Mouse (Mus musculus) stomach, postnatal 0 days (tissue): ENCODE measurements at regions not wholly inside any gene's neighbourhood (a gene's known extent, or its start where the extent isn't known, plus 50 kb on each side); places are given as distances from the start of the nearest gene placed in this dataset.

Source experiments
- ATAC-seq: fragments of 200-750 bp; cut with Nextera tagmentation; 2 replicates; pipeline ENCODE4 v1.8.0; 2017; ENCODE audit not compliant: low FRiP score, low TSS enrichment
- DNase-seq: peaks from one replicate; pipeline ENCODE4 v3.0.0-alpha.2; 2016; ENCODE audit warnings: low spot score
- H3K27ac ChIP-seq: fragments of 300-500 bp; sonication (generic); replicated peaks from 2 replicates; pipeline ENCODE4 v1.5.1; 2014; ENCODE audit warnings: mild to moderate bottlenecking, control low read depth
- H3K27me3 ChIP-seq: fragments of 300-500 bp; sonication (generic); 2 replicates; pipeline ENCODE4 v1.6.1; 2014; ENCODE audit warnings: low read length; ENCODE audit not compliant: control insufficient read depth, insufficient read depth
- H3K36me3 ChIP-seq: fragments of 300-500 bp; sonication (generic); 2 replicates; pipeline ENCODE4 v1.6.1; 2014; ENCODE audit warnings: low read length, mixed read lengths; ENCODE audit not compliant: control insufficient read depth, insufficient read depth
- H3K4me1 ChIP-seq: fragments of 300-500 bp; sonication (generic); replicated peaks from 2 replicates; pipeline ENCODE4 v1.6.1; 2014; ENCODE audit warnings: antibody characterized with exemption; ENCODE audit not compliant: control insufficient read depth, insufficient read depth
- H3K4me2 ChIP-seq: fragments of 300-500 bp; sonication (generic); replicated peaks from 2 replicates; pipeline ENCODE4 v1.6.1; 2014; ENCODE audit warnings: low read depth, mild to moderate bottlenecking, control low read depth, moderate library complexity
- H3K4me3 ChIP-seq: fragments of 300-500 bp; sonication (generic); 2 replicates; pipeline ENCODE4 v1.5.1; 2014; ENCODE audit warnings: low read depth, low read length, control low read depth
- H3K9ac ChIP-seq: fragments of 300-500 bp; sonication (generic); 2 replicates; pipeline ENCODE4 v1.6.1; 2014; ENCODE audit warnings: mild to moderate bottlenecking, low read length, control low read depth, mixed read lengths
- H3K9me3 ChIP-seq: fragments of 300-500 bp; sonication (generic); 2 replicates; pipeline ENCODE4 v1.6.1; 2016; ENCODE audit warnings: low read length; ENCODE audit not compliant: control insufficient read depth
- CTCF ChIP-seq: IDR thresholded peaks from 2 replicates; pipeline ENCODE4 v1.5.1; 2016; ENCODE audit warnings: antibody characterized with exemption, low read depth, mild to moderate bottlenecking, moderate library complexity
- EP300 ChIP-seq: optimal IDR thresholded peaks from 2 replicates; pipeline ENCODE3; 2016; ENCODE audit warnings: antibody characterized with exemption
- WGBS: fragments of 180-500 bp; shearing (Covaris S2); extraction: QIAGEN DNeasy Blood & Tissue Kit; methylation state at CpG from one replicate; pipeline ENCODE4 v1.1.7; 2014; 5-methylcytosine and 5-hydroxymethylcytosine counted together

- no peak for TF ChIP-seq CTCF
- TF ChIP-seq EP300, result no peak
- Histone ChIP-seq H3K9ac (no peak overlapping the region), H3K36me3 (no peaks in the 10 kb centered on the region), H3K27ac (no peak overlapping the region), H3K4me2 (no peak overlapping the region), H3K27me3 (no peaks in the 10 kb centered on the region), H3K4me1 (no peaks in the 10 kb centered on the region), H3K9me3 (no peaks in the 10 kb centered on the region), H3K4me3 (no peak overlapping the region)
- no peak for DNase-seq
- no peak for ATAC-seq
- 76% methylated on average over 5 of the region's 5 CpGs for WGBS
Measured at GRCm38 (mm10) chr5:132979013-132979412, 435.9 kb upstream of the Auts2 start.

GRCm38 (mm10) chr5:132975303-132975932 is 432.3 kb upstream of the Auts2 start:
- H3K4me1 ChIP-seq, result no peaks in the 10 kb centered on the region
- WGBS, result 77% methylated on average over 4 of the region's 4 CpGs
- no peak for ATAC-seq

GRCm38 (mm10) chr5:132974876-132975275 is 431.7 kb upstream of the Auts2 start:
- Histone ChIP-seq H3K4me1 (no peaks in the 10 kb centered on the region), H3K27ac (no peak overlapping the region), H3K9me3 (no peaks in the 10 kb centered on the region), H3K9ac (no peak overlapping the region), H3K4me3 (no peak overlapping the region), H3K27me3 (no peaks in the 10 kb centered on the region), H3K36me3 (no peaks in the 10 kb centered on the region), H3K4me2 (no peak overlapping the region)
- ATAC-seq (no peak), DNase-seq (no peak)
- WGBS, result 31% methylated on average over 3 of the region's 3 CpGs
- TF ChIP-seq EP300, result no peak
- no peak for TF ChIP-seq CTCF

More at GRCm38 (mm10) chr5:132975303-132975932, 432.3 kb upstream of the Auts2 start:
- TF ChIP-seq EP300 (no peak), CTCF (no peak)
- no peak overlapping the region for H3K9ac ChIP-seq
- no peak overlapping the region for H3K4me2 ChIP-seq
- no peaks in the 10 kb centered on the region for H3K9me3 ChIP-seq
- no peak for DNase-seq
- no peaks in the 10 kb centered on the region for H3K36me3 ChIP-seq
- no peaks in the 10 kb centered on the region for H3K27me3 ChIP-seq
- H3K27ac ChIP-seq, result no peak overlapping the region
- H3K4me3 ChIP-seq, result no peak overlapping the region

- DNase-seq, result no peak
- WGBS, result 71% methylated on average over 7 of the region's 7 CpGs
Measured at GRCm38 (mm10) chr5:132971046-132971445, 427.9 kb upstream of the Auts2 start.

GRCm38 (mm10) chr5:132969376-132969775 is 426.2 kb upstream of the Auts2 start:
- DNase-seq, result no peak

More at GRCm38 (mm10) chr5:132971046-132971445, 427.9 kb upstream of the Auts2 start:
- Histone ChIP-seq H3K9ac (no peak overlapping the region), H3K4me3 (no peak overlapping the region), H3K4me2 (no peak overlapping the region), H3K36me3 (no peaks in the 10 kb centered on the region), H3K4me1 (no peaks in the 10 kb centered on the region), H3K27me3 (no peaks in the 10 kb centered on the region), H3K9me3 (no peaks in the 10 kb centered on the region), H3K27ac (no peak overlapping the region)
- TF ChIP-seq EP300 (no peak), CTCF (no peak)
- no peak for ATAC-seq

GRCm38 (mm10) chr5:132959901-132960300 is 416.8 kb upstream of the Auts2 start:
- H3K4me1 ChIP-seq, result no peaks in the 10 kb centered on the region
- no peaks in the 10 kb centered on the region for H3K9me3 ChIP-seq
- no peak overlapping the region for H3K4me3 ChIP-seq
- H3K27ac ChIP-seq, result no peak overlapping the region
- no peak overlapping the region for H3K4me2 ChIP-seq
- no peak overlapping the region for H3K9ac ChIP-seq
- ATAC-seq (no peak), DNase-seq (no peak)
- H3K36me3 ChIP-seq, result no peaks in the 10 kb centered on the region
- H3K27me3 ChIP-seq, result no peaks in the 10 kb centered on the region
- 60% methylated on average over 1 of the region's 1 CpGs for WGBS
- TF ChIP-seq CTCF, result no peak
- no peak for TF ChIP-seq EP300

More at GRCm38 (mm10) chr5:132969376-132969775, 426.2 kb upstream of the Auts2 start:
- H3K9me3 ChIP-seq, result no peaks in the 10 kb centered on the region
- no peak overlapping the region for H3K4me3 ChIP-seq
- H3K4me1 ChIP-seq, result no peaks in the 10 kb centered on the region
- WGBS, result 67% methylated on average over 5 of the region's 5 CpGs
- no peak overlapping the region for H3K9ac ChIP-seq
- H3K27me3 ChIP-seq, result no peaks in the 10 kb centered on the region
- H3K36me3 ChIP-seq, result no peaks in the 10 kb centered on the region
- TF ChIP-seq CTCF, result no peak
- no peak for TF ChIP-seq EP300
- no peak overlapping the region for H3K27ac ChIP-seq
- no peak for ATAC-seq
- no peak overlapping the region for H3K4me2 ChIP-seq
